Mouse (Mus musculus): ENCODE data around the gene Ank2. TPM values are rescaled to one million over a fixed set of nuclear protein-coding genes. Genes with fewer than 3 reads are reported as not detected.

The Ank2 gene
- polyA plus RNA-seq, 1 experiment: 0.29 TPM

DNA sequence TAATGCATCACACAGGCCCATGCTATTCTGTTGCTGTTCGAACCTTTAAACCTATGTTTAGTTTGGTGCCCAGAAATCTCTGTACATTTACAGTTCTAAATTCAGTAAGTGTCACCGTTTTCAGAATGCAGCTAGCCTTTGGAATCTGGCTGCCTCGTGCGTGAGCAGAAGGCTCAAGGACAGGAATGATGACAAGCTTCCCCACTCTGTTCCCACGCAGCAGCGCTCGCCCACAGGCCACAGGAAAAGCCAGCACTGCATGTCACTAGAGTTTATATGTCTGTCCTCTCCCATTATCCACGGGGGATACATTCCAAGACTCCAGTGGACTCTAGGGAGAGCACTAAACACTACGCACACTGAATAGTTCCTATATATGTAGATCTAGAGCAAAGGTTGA lies 343.1 kb downstream of the Ank2 start:
- Histone ChIP-seq H3K36me3 (ENCODE audit: control insufficient read depth) (no peaks in the 10 kb centered on the region), H3K27me3 (ENCODE audit: control insufficient read depth) (peaks cover under 1% of the 10 kb centered on the region), H3K4me3 (replicated peaks) (no peak overlapping the region), H3K4me1 (ENCODE audit: control insufficient read depth) (no peaks in the 10 kb centered on the region), H3K9me3 (ENCODE audit: control insufficient read depth, low read length) (peaks cover 5% of the 10 kb centered on the region; the same call in 1 of the 2 replicates)
- TF ChIP-seq GATA1 (IDR thresholded peaks at IDR 0.05; ENCODE audit: low read length) (no peak), TAL1 (IDR thresholded peaks at IDR 0.05; ENCODE audit: low read length) (no peak)

- Histone ChIP-seq H3K4me3 (replicated peaks) (no peak overlapping the region), H3K27me3 (ENCODE audit: control insufficient read depth) (no peaks in the 10 kb centered on the region), H3K4me1 (ENCODE audit: control insufficient read depth) (no peaks in the 10 kb centered on the region), H3K36me3 (ENCODE audit: control insufficient read depth) (no peaks in the 10 kb centered on the region), H3K9me3 (ENCODE audit: control insufficient read depth, low read length) (peaks cover 5% of the 10 kb centered on the region; the same call in 1 of the 2 replicates)
- TF ChIP-seq TAL1 (IDR thresholded peaks at IDR 0.05; ENCODE audit: low read length) (no peak), GATA1 (IDR thresholded peaks at IDR 0.05; ENCODE audit: low read length) (no peak)
Observed at GRCm38 (mm10) chr3:127153861-127154260, 345.3 kb downstream of the Ank2 start.

- no peaks in the 10 kb centered on the region for H3K27me3 ChIP-seq (ENCODE audit: control insufficient read depth)
- TF ChIP-seq TAL1 (IDR thresholded peaks at IDR 0.05; ENCODE audit: low read length): no peak
- no peaks in the 10 kb centered on the region for H3K36me3 ChIP-seq (ENCODE audit: control insufficient read depth)
- no peaks in the 10 kb centered on the region for H3K4me1 ChIP-seq (ENCODE audit: control insufficient read depth)
- H3K4me3 ChIP-seq (replicated peaks): no peak overlapping the region
- H3K9me3 ChIP-seq (ENCODE audit: control insufficient read depth, low read length): peaks cover 5% of the 10 kb centered on the region; the same call in 1 of the 2 replicates
Observed at GRCm38 (mm10) chr3:127153443-127153842, 345.7 kb downstream of the Ank2 start.

DNA sequence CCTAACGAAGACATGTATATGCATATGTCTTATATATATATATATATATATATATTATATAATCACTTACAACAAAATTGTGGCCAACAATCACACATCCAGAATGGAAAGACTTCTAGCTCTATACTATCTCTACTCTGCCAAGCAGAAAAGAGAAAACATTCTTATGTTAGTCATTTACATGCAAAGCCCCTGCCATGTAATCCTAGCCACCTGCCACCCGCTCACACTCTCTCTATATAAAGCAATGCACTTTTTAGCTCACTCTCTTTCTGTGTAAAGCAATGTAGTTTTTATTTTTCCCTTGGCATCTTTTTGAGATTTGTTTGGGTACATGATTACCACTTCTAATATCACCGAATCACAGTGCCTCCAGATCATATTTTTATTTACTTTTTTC lies 350.5 kb downstream of the Ank2 start:
- TF ChIP-seq GATA1 (IDR thresholded peaks at IDR 0.05; ENCODE audit: low read length) (no peak), TAL1 (IDR thresholded peaks at IDR 0.05; ENCODE audit: low read length) (no peak)
- no peaks in the 10 kb centered on the region for H3K4me1 ChIP-seq (ENCODE audit: control insufficient read depth)
- no peak overlapping the region for H3K4me3 ChIP-seq (replicated peaks)
- no peaks in the 10 kb centered on the region for H3K27me3 ChIP-seq (ENCODE audit: control insufficient read depth)
- peaks cover 3% of the 10 kb centered on the region; the same call in 1 of the 2 replicates for H3K9me3 ChIP-seq (ENCODE audit: control insufficient read depth, low read length)
- no peaks in the 10 kb centered on the region for H3K36me3 ChIP-seq (ENCODE audit: control insufficient read depth)

DNA sequence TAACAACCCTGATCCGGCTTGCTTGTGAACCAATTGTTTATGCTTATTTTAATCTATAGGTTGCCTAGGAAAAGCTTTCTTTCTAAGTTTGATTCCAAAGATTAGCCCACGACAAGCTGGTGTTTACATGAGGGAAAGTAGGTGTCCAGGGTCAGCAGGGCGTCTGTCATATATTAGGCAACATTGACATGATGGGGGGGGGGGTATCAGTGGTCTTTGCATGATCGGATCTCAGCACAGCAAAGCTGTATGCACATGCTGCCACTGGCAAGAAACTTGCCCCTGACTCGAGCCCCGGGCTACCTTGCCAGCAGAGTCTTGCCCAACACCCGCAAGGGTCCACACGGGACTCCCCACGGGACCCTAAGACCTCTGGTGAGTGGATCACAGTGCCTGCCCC lies 358.6 kb downstream of the Ank2 start:
- no peaks in the 10 kb centered on the region for H3K36me3 ChIP-seq (ENCODE audit: control insufficient read depth)
- H3K27me3 ChIP-seq (ENCODE audit: control insufficient read depth): no peaks in the 10 kb centered on the region
- no peaks in the 10 kb centered on the region for H3K4me1 ChIP-seq (ENCODE audit: control insufficient read depth)
- no peak overlapping the region for H3K4me3 ChIP-seq (replicated peaks)
- no peaks in the 10 kb centered on the region for H3K9me3 ChIP-seq (ENCODE audit: control insufficient read depth, low read length)
- TF ChIP-seq GATA1 (IDR thresholded peaks at IDR 0.05; ENCODE audit: low read length): no peak
- TF ChIP-seq TAL1 (IDR thresholded peaks at IDR 0.05; ENCODE audit: low read length): no peak

DNA sequence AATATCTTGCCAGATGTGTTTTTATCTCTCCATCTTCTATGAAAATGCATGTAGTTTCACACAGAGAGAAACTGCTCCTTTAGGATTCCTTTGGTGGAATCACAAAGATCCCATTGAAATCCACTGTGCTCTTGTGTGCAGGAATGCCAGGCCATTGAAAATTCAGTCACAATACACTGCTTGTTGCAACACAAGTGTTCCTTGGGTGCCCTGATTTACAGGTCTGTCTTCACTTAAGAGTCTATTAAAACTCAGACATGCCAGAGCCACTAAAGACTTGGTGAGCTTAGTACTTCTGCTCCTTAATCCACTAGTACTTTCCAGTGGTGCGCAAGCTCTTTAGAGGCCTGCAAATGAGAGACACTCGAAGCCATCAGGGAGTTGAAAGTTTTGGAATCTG lies 359.5 kb downstream of the Ank2 start:
- no peaks in the 10 kb centered on the region for H3K9me3 ChIP-seq (ENCODE audit: control insufficient read depth, low read length)
- no peak overlapping the region for H3K4me3 ChIP-seq (replicated peaks)
- H3K27me3 ChIP-seq (ENCODE audit: control insufficient read depth): no peaks in the 10 kb centered on the region
- TF ChIP-seq GATA1 (IDR thresholded peaks at IDR 0.05; ENCODE audit: low read length): no peak
- no peak for TF ChIP-seq TAL1 (IDR thresholded peaks at IDR 0.05; ENCODE audit: low read length)
- H3K36me3 ChIP-seq (ENCODE audit: control insufficient read depth): no peaks in the 10 kb centered on the region
- H3K4me1 ChIP-seq (ENCODE audit: control insufficient read depth): no peaks in the 10 kb centered on the region

- no peaks in the 10 kb centered on the region for H3K36me3 ChIP-seq (ENCODE audit: control insufficient read depth)
- TF ChIP-seq GATA1 (IDR thresholded peaks at IDR 0.05; ENCODE audit: low read length) (no peak), TAL1 (IDR thresholded peaks at IDR 0.05; ENCODE audit: low read length) (no peak)
- H3K9me3 ChIP-seq (ENCODE audit: control insufficient read depth, low read length): no peaks in the 10 kb centered on the region
- H3K4me3 ChIP-seq (replicated peaks): no peak overlapping the region
- H3K27me3 ChIP-seq (ENCODE audit: control insufficient read depth): no peaks in the 10 kb centered on the region
- no peaks in the 10 kb centered on the region for H3K4me1 ChIP-seq (ENCODE audit: control insufficient read depth)
Observed at GRCm38 (mm10) chr3:127137508-127137907, 361.6 kb downstream of the Ank2 start.

- Histone ChIP-seq H3K36me3 (ENCODE audit: control insufficient read depth) (no peaks in the 10 kb centered on the region), H3K9me3 (ENCODE audit: control insufficient read depth, low read length) (no peaks in the 10 kb centered on the region), H3K27me3 (ENCODE audit: control insufficient read depth) (no peaks in the 10 kb centered on the region), H3K4me1 (ENCODE audit: control insufficient read depth) (no peaks in the 10 kb centered on the region), H3K4me3 (replicated peaks) (no peak overlapping the region)
- TF ChIP-seq GATA1 (IDR thresholded peaks at IDR 0.05; ENCODE audit: low read length) (no peak), TAL1 (IDR thresholded peaks at IDR 0.05; ENCODE audit: low read length) (no peak)
Observed at GRCm38 (mm10) chr3:127134062-127134461, 365.1 kb downstream of the Ank2 start.

DNA sequence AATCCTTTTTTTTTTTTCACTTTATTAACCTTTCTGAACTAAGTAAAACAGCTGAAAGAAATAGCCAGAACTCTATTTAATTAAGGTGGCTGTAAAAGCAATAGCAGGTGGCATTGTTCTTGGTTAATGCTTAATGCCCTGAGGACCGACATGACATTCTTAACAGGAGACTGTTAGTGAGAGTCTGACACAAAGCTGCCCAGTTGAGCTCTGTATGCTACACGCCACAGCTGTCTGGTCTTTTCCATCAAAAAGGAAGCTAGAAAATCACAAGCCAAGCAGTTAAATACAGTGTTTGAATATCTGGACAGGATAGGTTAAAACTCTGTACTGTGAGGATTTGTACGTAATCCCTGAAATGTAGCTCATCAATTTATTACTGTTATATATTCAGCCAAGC lies 368.1 kb downstream of the Ank2 start:
- no peak for TF ChIP-seq TAL1 (IDR thresholded peaks at IDR 0.05; ENCODE audit: low read length)
- TF ChIP-seq GATA1 (IDR thresholded peaks at IDR 0.05; ENCODE audit: low read length): no peak
- no peaks in the 10 kb centered on the region for H3K9me3 ChIP-seq (ENCODE audit: control insufficient read depth, low read length)
- H3K27me3 ChIP-seq (ENCODE audit: control insufficient read depth): no peaks in the 10 kb centered on the region
- no peaks in the 10 kb centered on the region for H3K4me1 ChIP-seq (ENCODE audit: control insufficient read depth)
- no peak overlapping the region for H3K4me3 ChIP-seq (replicated peaks)
- H3K36me3 ChIP-seq (ENCODE audit: control insufficient read depth): no peaks in the 10 kb centered on the region

GRCm38 (mm10) chr3:127130167-127130770 lies 368.9 kb downstream of the Ank2 start:
- no peak overlapping the region for H3K4me3 ChIP-seq (replicated peaks)
- no peaks in the 10 kb centered on the region for H3K36me3 ChIP-seq (ENCODE audit: control insufficient read depth)
- H3K9me3 ChIP-seq (ENCODE audit: control insufficient read depth, low read length): no peaks in the 10 kb centered on the region
- H3K4me1 ChIP-seq (ENCODE audit: control insufficient read depth): no peaks in the 10 kb centered on the region
- no peaks in the 10 kb centered on the region for H3K27me3 ChIP-seq (ENCODE audit: control insufficient read depth)
- no peak for TF ChIP-seq TAL1 (IDR thresholded peaks at IDR 0.05; ENCODE audit: low read length)
- TF ChIP-seq GATA1 (IDR thresholded peaks at IDR 0.05; ENCODE audit: low read length): no peak
